Mouse (Mus musculus) bone marrow macrophage, adult 2 months (primary cell): ENCODE measurements around the gene Gm39566.

Source experiments
- CTCF ChIP-seq: IDR thresholded peaks from 2 replicates; pipeline ENCODE4 v1.5.1; 2012; ENCODE audit warnings: low read depth, mild to moderate bottlenecking, low read length, moderate library complexity
- POLR2A ChIP-seq: IDR thresholded peaks from 2 replicates; pipeline ENCODE4 v1.6.1; 2012; ENCODE audit warnings: mild to moderate bottlenecking, low read depth, low read length, borderline replicate concordance

- TF ChIP-seq POLR2A (no peak), CTCF (no peak)
Observed at GRCm38 (mm10) chr11:69828832-69829231, 13.7 kb upstream of the Gm39566 start.
